Mouse (Mus musculus) intestine, embryonic 14.5 days (tissue): Measurements from ENCODE around the gene Angel1. TPM values are rescaled to one million over a fixed set of nuclear protein-coding genes. Genes with fewer than 3 reads are reported as not detected.

Experiments used
- ATAC-seq: fragments of 200-750 bp; cut with Nextera tagmentation; replicated peaks from 2 replicates; pipeline ENCODE4 v1.8.0; 2017; ENCODE audit warnings: low read depth, moderate number of reproducible peaks, moderate TSS enrichment, moderate library complexity; ENCODE audit not compliant: low FRiP score, low TSS enrichment
- DNase-seq: peaks from one replicate; pipeline ENCODE4 v3.0.0-alpha.2; 2018; ENCODE audit warnings: low spot score
- H3K27ac ChIP-seq: fragments of 300-500 bp; sonication (generic); 2 replicates; pipeline ENCODE4 v1.5.1; 2014; ENCODE audit warnings: low read depth, mild to moderate bottlenecking, control low read depth
- H3K27me3 ChIP-seq: fragments of 300-500 bp; sonication (generic); replicated peaks from 2 replicates; pipeline ENCODE4 v1.6.1; 2014; ENCODE audit warnings: low read length, control low read depth; ENCODE audit not compliant: control insufficient read depth, insufficient read depth
- H3K36me3 ChIP-seq: fragments of 300-500 bp; sonication (generic); 2 replicates; pipeline ENCODE4 v1.6.1; 2014; ENCODE audit warnings: low read length, control low read depth; ENCODE audit not compliant: control insufficient read depth, insufficient read depth
- H3K4me1 ChIP-seq: fragments of 300-500 bp; sonication (generic); replicated peaks from 2 replicates; pipeline ENCODE4 v1.6.1; 2014; ENCODE audit warnings: low read length, control low read depth, mixed read lengths; ENCODE audit not compliant: control insufficient read depth, insufficient read depth
- H3K4me2 ChIP-seq: fragments of 300-500 bp; sonication (generic); 2 replicates; pipeline ENCODE4 v1.6.1; 2014; ENCODE audit warnings: low read length
- H3K4me3 ChIP-seq: fragments of 300-500 bp; sonication (generic); 2 replicates; pipeline ENCODE4 v1.5.1; 2014; ENCODE audit warnings: low read depth, low read length, control low read depth, mixed read lengths
- H3K9ac ChIP-seq: fragments of 300-500 bp; sonication (generic); 2 replicates; pipeline ENCODE4 v1.6.1; 2014; ENCODE audit warnings: mild to moderate bottlenecking, low read length
- H3K9me3 ChIP-seq: fragments of 300-500 bp; sonication (generic); 2 replicates; pipeline ENCODE4 v1.6.1; 2016; ENCODE audit warnings: low read length, control low read depth; ENCODE audit not compliant: control insufficient read depth
- WGBS: fragments of 180-500 bp; shearing (Covaris S2); extraction: QIAGEN DNeasy Blood & Tissue Kit; methylation state at CpG from one replicate; pipeline ENCODE4 v1.1.7; 2014; 5-methylcytosine and 5-hydroxymethylcytosine counted together
- polyA plus RNA-seq: library from polyadenylated mRNA; unstranded; fragments of >200 nt; fragmentation: Nextera tagmentation; extraction: Ambion mirVana; gene quantifications from 2 replicates; pipeline ENCODE4 v1.2.1, GENCODE M21; 2014

The Angel1 gene
- polyA plus RNA-seq, 1 experiment from 2014 or later, result 7.8 TPM

DNA sequence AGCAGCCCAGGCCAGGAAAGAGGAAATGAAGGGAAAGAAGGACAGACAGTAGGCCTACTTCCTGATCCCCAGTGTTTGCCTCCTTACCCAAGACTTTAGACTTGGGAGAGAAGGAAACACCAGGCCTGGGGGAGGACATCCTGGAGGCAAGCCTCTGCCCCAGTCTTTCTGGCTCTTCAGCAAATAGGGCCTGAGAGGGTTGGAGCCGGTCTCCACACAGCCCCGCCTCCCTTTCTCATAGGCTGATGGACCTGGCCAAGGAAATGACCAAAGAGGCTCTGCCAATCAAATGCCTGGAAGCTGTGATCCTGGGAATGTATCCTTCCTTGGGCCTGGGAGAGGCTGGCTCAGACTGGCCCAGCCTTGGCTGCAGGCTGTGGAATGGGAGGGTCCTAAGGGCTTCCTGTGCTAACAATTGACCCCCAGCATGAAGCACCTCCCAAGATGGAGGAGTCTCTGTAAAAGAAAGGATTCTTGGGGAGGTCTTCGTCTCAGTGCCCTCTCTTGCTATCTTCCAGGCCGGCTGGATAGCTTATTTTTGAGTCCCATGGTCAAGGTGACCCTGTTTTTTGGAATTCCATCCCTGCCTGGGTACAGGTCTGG lies 38.2 kb downstream of the Angel1 start:
- ATAC-seq (no peak), DNase-seq (no peak)
- H3K4me2 ChIP-seq, result no peak overlapping the region
- H3K27me3 ChIP-seq, result no peaks in the 10 kb centered on the region
- H3K36me3 ChIP-seq, result 0 out of 2 replicates have a peak, but pooled peaks cover 13% of the 10 kb centered on the region
- 79% methylated on average over 4 of the region's 4 CpGs for WGBS
- 0 out of 2 replicates have a peak, but pooled peaks cover 7% of the 10 kb centered on the region for H3K4me1 ChIP-seq
- no peaks in the 10 kb centered on the region for H3K9me3 ChIP-seq
- no peak overlapping the region for H3K9ac ChIP-seq
- H3K27ac ChIP-seq, result no peak overlapping the region
- no peak overlapping the region for H3K4me3 ChIP-seq

DNA sequence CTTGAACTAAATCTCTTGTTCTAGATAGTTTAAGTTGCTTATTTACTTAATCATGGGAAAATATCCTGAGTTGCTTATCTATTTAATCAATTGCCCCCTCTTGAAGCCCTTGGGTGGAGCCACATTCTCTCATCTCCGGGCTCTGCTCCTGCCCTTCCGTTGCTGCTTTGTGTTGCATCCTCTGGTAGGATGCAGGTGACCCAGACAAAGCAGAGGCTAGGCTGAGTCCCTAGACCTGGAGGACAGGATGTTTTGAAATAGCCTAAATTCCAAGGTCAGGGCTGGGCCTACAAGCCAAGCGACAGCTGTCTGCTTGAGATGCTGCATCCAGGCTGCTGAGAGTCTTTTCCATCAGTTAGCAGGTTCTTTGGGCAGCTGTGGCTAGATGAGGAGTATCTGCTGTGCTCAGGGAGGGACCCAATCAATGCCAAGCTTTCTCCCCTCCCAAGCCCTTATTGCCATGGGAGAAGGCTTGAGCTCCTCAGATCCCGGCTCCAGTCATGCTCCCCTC lies 38.8 kb downstream of the Angel1 start:
- Histone ChIP-seq H3K4me2 (no peak overlapping the region), H3K9me3 (no peaks in the 10 kb centered on the region), H3K36me3 (0 out of 2 replicates have a peak, but pooled peaks cover 13% of the 10 kb centered on the region), H3K4me3 (no peak overlapping the region), H3K4me1 (0 out of 2 replicates have a peak, but pooled peaks cover 4% of the 10 kb centered on the region), H3K27ac (no peak overlapping the region), H3K27me3 (no peaks in the 10 kb centered on the region), H3K9ac (no peak overlapping the region)
- 67% methylated on average over 4 of the region's 4 CpGs for WGBS
- no peak for ATAC-seq
- no peak for DNase-seq

DNA sequence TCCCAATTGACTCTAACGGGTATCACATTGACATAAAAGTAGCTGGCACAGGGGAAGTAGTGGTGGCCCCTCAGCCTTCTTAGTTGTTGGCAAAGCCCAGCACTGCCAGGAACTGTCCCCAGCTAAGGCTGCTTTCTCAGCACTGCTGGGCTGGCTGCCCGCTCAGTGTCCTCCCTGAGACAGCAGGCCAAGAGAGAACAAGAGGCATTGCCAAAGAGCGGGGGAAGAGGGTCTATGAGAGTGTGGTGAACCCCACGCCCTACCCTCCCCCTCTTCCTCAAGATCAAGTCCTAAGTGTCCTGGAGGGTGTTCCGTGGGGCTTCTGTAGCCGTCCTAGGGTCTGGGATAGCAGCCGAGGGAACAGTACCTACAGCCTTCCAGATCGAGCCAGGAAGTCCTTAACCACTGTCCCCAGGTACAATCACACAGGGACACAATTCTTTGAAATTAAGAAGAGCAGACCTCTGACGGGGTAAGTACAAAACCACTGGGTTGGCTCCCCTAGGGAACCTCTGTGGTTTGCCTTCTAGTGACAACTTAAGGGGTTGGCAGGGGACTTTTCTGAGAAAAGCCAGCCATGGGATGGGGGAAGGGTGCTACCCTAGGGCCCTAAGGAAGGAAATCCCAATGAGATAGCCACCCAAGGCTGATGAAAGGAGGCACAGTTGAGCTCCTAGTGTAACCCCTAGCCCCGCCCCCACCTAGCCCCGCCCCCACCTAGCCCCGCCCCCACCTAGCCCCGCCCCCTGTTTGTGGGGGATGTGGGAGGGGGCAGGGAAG lies 39.5 kb downstream of the Angel1 start:
- Histone ChIP-seq H3K9me3 (no peaks in the 10 kb centered on the region), H3K27me3 (no peaks in the 10 kb centered on the region), H3K9ac (no peak overlapping the region), H3K4me1 (no peaks in the 10 kb centered on the region), H3K4me3 (no peak overlapping the region), H3K27ac (no peak overlapping the region), H3K4me2 (no peak overlapping the region), H3K36me3 (0 out of 2 replicates have a peak, but pooled peaks cover 8% of the 10 kb centered on the region)
- ATAC-seq (no peak), DNase-seq (no peak)
- WGBS, result 59% methylated on average over 13 of the region's 13 CpGs

DNA sequence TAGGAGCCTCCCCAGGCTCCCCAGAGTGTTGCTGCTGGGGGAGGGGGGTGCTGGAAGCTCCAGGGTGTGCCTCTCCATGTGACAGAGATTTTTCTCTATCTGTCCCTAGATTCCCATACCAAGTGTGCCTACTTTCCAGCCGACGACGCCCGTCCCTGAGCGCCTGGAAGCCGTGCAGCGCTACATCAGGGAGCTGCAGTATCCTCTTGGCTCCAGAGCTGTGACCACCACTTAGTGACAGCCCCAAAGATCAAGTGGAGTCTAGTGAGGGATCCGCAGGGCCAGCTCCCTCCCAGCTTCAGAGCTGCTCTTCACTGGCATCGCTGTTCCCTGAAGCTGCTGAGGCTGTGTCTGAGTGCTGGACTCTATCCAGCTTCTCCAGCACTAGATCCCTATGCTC lies 41.0 kb downstream of the Angel1 start:
- 0 out of 2 replicates have a peak, but pooled peaks cover 3% of the 10 kb centered on the region for H3K4me1 ChIP-seq
- no peak overlapping the region for H3K27ac ChIP-seq
- ATAC-seq (no peak), DNase-seq (no peak)
- H3K9me3 ChIP-seq, result no peaks in the 10 kb centered on the region
- WGBS, result 81% methylated on average over 9 of the region's 9 CpGs
- H3K36me3 ChIP-seq, result 0 out of 2 replicates have a peak, but pooled peaks cover 7% of the 10 kb centered on the region
- H3K4me3 ChIP-seq, result no peak overlapping the region
- H3K9ac ChIP-seq, result no peak overlapping the region
- no peaks in the 10 kb centered on the region for H3K27me3 ChIP-seq
- no peak overlapping the region for H3K4me2 ChIP-seq

DNA sequence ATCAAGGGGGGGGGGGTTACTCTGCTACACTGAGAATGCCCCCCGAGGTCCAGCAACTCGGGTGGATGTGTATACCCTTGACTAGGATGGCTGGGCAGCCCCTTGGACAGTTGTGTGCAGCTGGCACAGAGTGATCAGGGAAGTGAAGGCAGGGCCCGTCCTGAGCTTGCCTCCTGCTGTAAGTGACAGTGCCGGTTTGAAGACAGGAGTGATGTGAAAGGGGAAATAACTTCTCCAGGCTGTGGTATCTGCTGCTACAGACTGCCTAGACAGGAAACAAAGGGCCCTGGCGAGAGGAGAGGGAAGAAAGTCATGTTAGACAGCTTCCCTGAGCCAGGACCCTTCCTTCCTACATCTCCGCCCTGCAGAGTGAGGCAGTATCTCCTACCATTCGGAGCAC lies 42.6 kb downstream of the Angel1 start:
- 0 out of 2 replicates have a peak, but pooled peaks cover 4% of the 10 kb centered on the region for H3K36me3 ChIP-seq
- no peak overlapping the region for H3K27ac ChIP-seq
- H3K4me2 ChIP-seq, result no peak overlapping the region
- no peak for ATAC-seq
- no peaks in the 10 kb centered on the region for H3K27me3 ChIP-seq
- H3K4me1 ChIP-seq, result 0 out of 2 replicates have a peak, but pooled peaks cover 3% of the 10 kb centered on the region
- no peaks in the 10 kb centered on the region for H3K9me3 ChIP-seq
- DNase-seq, result no peak
- no peak overlapping the region for H3K4me3 ChIP-seq
- WGBS, result 72% methylated on average over 7 of the region's 7 CpGs
- H3K9ac ChIP-seq, result no peak overlapping the region

DNA sequence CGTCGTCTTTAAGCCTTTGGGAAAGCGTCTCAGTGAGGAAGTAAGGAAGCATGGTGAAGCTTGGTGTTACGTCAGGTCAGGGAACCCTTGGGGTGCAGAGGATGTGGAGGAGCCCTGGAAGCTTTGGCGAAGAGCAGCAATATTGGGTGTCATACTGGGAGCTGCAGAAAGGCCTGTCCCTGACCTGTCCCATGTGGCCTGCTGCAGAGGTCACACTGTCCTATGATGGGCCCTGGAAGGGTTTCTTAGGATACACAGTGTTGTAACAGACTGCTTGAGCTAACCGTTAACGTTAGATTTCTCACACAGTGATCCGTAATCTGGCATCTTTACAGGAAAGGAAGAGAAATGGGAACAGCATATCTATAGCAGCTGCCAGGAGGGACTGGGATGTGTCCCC lies 44.1 kb downstream of the Angel1 start:
- no peaks in the 10 kb centered on the region for H3K9me3 ChIP-seq
- 76% methylated on average over 8 of the region's 8 CpGs for WGBS
- H3K27ac ChIP-seq, result no peak overlapping the region
- H3K4me1 ChIP-seq, result 0 out of 2 replicates have a peak, but pooled peaks cover 3% of the 10 kb centered on the region
- DNase-seq, result no peak
- no peak for ATAC-seq
- H3K9ac ChIP-seq, result no peak overlapping the region
- 0 out of 2 replicates have a peak, but pooled peaks cover 3% of the 10 kb centered on the region for H3K36me3 ChIP-seq
- H3K27me3 ChIP-seq, result no peaks in the 10 kb centered on the region
- no peak overlapping the region for H3K4me3 ChIP-seq
- H3K4me2 ChIP-seq, result peak overlapping the region; percentile 12; the same call in 1 of the 2 replicates

DNA sequence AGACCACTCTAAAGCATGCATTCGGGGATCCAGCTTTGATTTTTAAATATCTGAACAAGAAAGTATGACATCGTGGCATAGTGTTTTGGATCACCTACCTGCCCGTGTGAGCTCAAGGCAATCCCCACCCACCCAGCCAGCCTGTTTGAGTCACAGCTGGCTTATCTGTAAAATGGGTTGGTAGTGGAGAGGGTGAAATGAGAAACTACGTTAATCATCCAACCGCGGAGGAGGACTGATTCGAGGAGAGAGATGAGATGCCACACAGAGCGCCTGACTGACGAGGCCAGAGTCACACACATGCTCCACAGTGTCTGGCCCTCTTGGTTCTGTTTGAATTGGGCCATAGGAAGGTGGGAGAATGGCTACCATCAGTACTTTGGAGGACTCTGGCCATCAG lies 44.6 kb downstream of the Angel1 start:
- DNase-seq, result no peak
- 86% methylated on average over 9 of the region's 9 CpGs for WGBS
- Histone ChIP-seq H3K4me2 (peak overlapping the region; percentile 12; the same call in 1 of the 2 replicates), H3K36me3 (0 out of 2 replicates have a peak, but pooled peaks cover 3% of the 10 kb centered on the region), H3K4me1 (0 out of 2 replicates have a peak, but pooled peaks cover 3% of the 10 kb centered on the region), H3K27me3 (no peaks in the 10 kb centered on the region), H3K9me3 (no peaks in the 10 kb centered on the region), H3K4me3 (no peak overlapping the region), H3K27ac (no peak overlapping the region), H3K9ac (no peak overlapping the region)
- ATAC-seq, result no peak

DNA sequence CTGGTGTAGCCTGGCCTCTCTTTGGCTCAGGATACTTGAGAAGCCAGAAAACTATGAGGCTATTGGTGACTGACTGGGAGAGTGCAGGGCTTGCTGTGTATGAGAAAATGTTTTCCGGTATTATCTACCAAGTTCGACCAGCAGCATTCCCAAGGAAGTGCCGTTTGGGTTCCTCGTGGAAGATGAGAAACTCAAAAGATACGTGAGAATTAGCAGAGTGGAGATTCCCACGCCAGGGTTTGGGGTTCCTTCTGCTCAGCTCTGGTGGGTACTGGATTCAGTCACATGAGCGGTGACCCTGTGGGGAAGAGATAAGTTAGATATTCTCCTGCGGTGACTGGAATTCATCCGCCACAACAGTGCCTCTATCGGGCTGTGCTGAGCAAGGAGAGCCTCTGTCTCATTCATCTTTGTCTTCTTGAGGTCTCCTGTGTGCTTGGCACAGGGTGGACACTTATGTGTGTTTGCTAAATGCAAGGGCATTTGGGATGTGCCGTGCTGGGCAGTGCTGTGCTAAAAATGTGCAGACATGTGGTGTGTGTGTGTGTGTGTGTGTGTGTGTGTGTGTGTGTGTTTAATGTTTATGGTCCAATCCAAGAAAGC lies 45.6 kb downstream of the Angel1 start:
- no peaks in the 10 kb centered on the region for H3K36me3 ChIP-seq
- H3K4me3 ChIP-seq, result peak overlapping the region; percentile 59
- no peaks in the 10 kb centered on the region for H3K27me3 ChIP-seq
- peak overlapping the region; percentile 100 for H3K4me2 ChIP-seq
- WGBS, result 32% methylated on average over 11 of the region's 11 CpGs
- 0 out of 2 replicates have a peak overlapping the region, but pooled peaks have one; percentile 35 for H3K27ac ChIP-seq
- H3K4me1 ChIP-seq, result 0 out of 2 replicates have a peak, but pooled peaks cover 3% of the 10 kb centered on the region
- no peak for ATAC-seq
- H3K9me3 ChIP-seq, result no peaks in the 10 kb centered on the region
- peak overlapping the region; percentile 74 for H3K9ac ChIP-seq
- DNase-seq, result no peak
